Comparison of ENCODE assay signal across 17 mouse cellular contexts in the genomic region with DNA sequence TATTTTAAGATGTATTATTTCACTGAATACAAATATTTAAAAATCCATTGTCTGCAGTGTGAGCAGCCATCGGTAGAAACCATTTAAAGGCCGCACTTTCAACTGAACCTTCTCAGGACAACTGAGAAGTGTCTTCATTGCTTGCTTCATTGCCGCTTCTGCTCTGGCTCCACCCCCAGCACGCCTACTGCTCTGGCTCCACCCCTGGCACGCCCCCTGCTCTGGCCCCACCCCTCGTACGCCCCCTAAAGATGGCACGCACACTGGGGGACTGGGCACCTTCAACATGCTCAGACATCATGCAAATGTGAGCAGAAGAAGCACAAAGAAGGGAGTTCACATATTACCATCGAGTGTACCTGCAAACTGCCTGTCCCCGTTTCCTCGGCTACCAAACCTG. TPM values are rescaled to one million over a fixed set of nuclear protein-coding genes. Genes with fewer than 3 reads are reported as not detected.
A peak's percentile ranks its signal among the peaks of the same experiment; 100 is the strongest.
DNase-seq lines count a peak whose midpoint lies in the region; ATAC-seq and TF ChIP-seq lines count a peak whose summit lies in the region.
"Had no signal": no experiment of that assay in that cellular context is flagged by ENCODE, and none has a peak within 500 bp of the region (broad histone marks: within the 10 kb centered on the region; RNA-seq: fewer than 3 reads in every experiment).

No protein-coding gene starts in this region.

- H3K9me3 ChIP-seq in megakaryocyte, embryonic 14.5 days = 0 out of 2 replicates have a peak, but pooled peaks cover 3% of the 10 kb centered on the region
- no peaks in the 10 kb centered on the region for H3K9me3 ChIP-seq in liver, postnatal 0 days (ENCODE audit: low read length)

- no peak overlapping the region for H3K4me2 ChIP-seq in liver, postnatal 0 days (ENCODE audit: low read depth, low read length)

- 60% methylated on average over 11 of the region's 11 CpGs for WGBS in cerebellum, adult 2 months
- 45% methylated on average over 11 of the region's 11 CpGs for WGBS in liver, postnatal 0 days (ENCODE audit: insufficient replicate concordance)

- H3K27ac ChIP-seq in cerebellum, adult 2 months (ENCODE audit: insufficient read depth, low read length) = no peak overlapping the region
- H3K27ac ChIP-seq in liver, postnatal 0 days (ENCODE audit: low read depth) = no peak overlapping the region

- H3K4me1 ChIP-seq in cerebellum, adult 2 months (ENCODE audit: control insufficient read depth, insufficient read depth, low read length) = no peaks in the 10 kb centered on the region; the same call in none of the 2 replicates
- H3K4me1 ChIP-seq in megakaryocyte, embryonic 14.5 days = peaks cover 14% of the 10 kb centered on the region
- no peaks in the 10 kb centered on the region for H3K4me1 ChIP-seq in liver, postnatal 0 days (ENCODE audit: insufficient read depth)

- no peaks in the 10 kb centered on the region for H3K36me3 ChIP-seq in megakaryocyte, embryonic 14.5 days (replicated peaks; ENCODE audit: low read length)
- H3K36me3 ChIP-seq in liver, postnatal 0 days (replicated peaks; ENCODE audit: insufficient read depth, low read length) = peaks cover 9% of the 10 kb centered on the region

- DNase-seq in cerebellum, postnatal 10 days = peak; percentile 34 to 49
- DNase-seq in cerebellum, adult 2 months = no peak
- DNase-seq in ZHBTc4 (ENCODE audit: low read depth, low spot score) = peak; percentile 64
- peak; percentile 30 for DNase-seq in liver, postnatal 0 days
- DNase-seq in layer of hippocampus, postnatal 36 days = no peak
- DNase-seq in B cell, adult 2 months = no peak
- DNase-seq: heart, adult 11 months; kidney, postnatal 10 days; layer of hippocampus, adult 9-11 months; lung, postnatal 4 days; right cerebral cortex, postnatal 14 days had no signal

- no peak for TF ChIP-seq POLR2A in cerebellum, adult 2 months (IDR thresholded peaks at IDR 0.05; ENCODE audit: borderline replicate concordance, insufficient read depth, low read length)

- no peaks in the 10 kb centered on the region for H3K27me3 ChIP-seq in cerebellum, adult 2 months (ENCODE audit: control insufficient read depth, insufficient read depth, low read length)
- peaks cover 11% of the 10 kb centered on the region for H3K27me3 ChIP-seq in megakaryocyte, embryonic 14.5 days (replicated peaks)
- H3K27me3 ChIP-seq in liver, postnatal 0 days (ENCODE audit: insufficient read depth, low read length) = no peaks in the 10 kb centered on the region

- no peak for TF ChIP-seq CTCF in cerebellum, adult 2 months (IDR thresholded peaks at IDR 0.05; ENCODE audit: borderline replicate concordance, insufficient read depth, low read depth, low read length)
- no peak for TF ChIP-seq CTCF in liver, postnatal 0 days (IDR thresholded peaks at IDR 0.05; ENCODE audit: low read depth)

- H3K4me3 ChIP-seq in cerebellum, adult 2 months (replicated peaks; ENCODE audit: insufficient read depth, low read depth, low read length) = no peak overlapping the region
- peak overlapping the region; percentile 28 for H3K4me3 ChIP-seq in megakaryocyte, embryonic 14.5 days (replicated peaks)
- no peak overlapping the region for H3K4me3 ChIP-seq in liver, postnatal 0 days (ENCODE audit: low read depth, low read length)

- TF ChIP-seq EP300 in liver, postnatal 0 days (IDR thresholded peaks at IDR 0.05; ENCODE audit: low read depth) = no peak

- ATAC-seq in megakaryocyte, adult 5-6 weeks (ENCODE audit: poor library complexity, severe bottlenecking) = no peak
- ATAC-seq in liver, postnatal 0 days = no peak
- ATAC-seq: activated CD4-positive, CD25-positive, alpha-beta regulatory T cell, adult 4 months; intestine, embryonic 16.5 days had no signal

- no peak overlapping the region for H3K9ac ChIP-seq in liver, postnatal 0 days (replicated peaks)

RNA-seq across cellular contexts. Expression of a gene that starts 1.5 kb away (rescaled TPM):
- not detected in 2 replicates for polyA plus RNA-seq in cerebellum, adult 2 months (2012; rRNA removed)
- not detected in 2 replicates for polyA plus RNA-seq in megakaryocyte, embryonic 14.5 days (2012; ENCODE audit: insufficient read depth, low replicate concordance)
- 0.27 TPM in 1 of 2 replicates, not detected in the other for total RNA-seq in megakaryocyte, adult 5-6 weeks (2015)
- total RNA-seq in megakaryocyte, adult 5-6 weeks (2017) = not detected in 2 replicates
- 0.14 and 0.21 TPM in 2 replicates for polyA plus RNA-seq in liver, postnatal 0 days (2015; fragmentation: Nextera tagmentation; extraction: Ambion mirVana)
- not detected for total RNA-seq in layer of hippocampus, postnatal 36 days (2021)
- total RNA-seq: left cerebral cortex, postnatal 36 days had no signal
- polyA plus RNA-seq: activated CD4-positive, CD25-positive, alpha-beta regulatory T cell, adult 4 months; thymus, postnatal 0 days had no signal

RNA-seq across cellular contexts. Expression of a gene that starts 16.8 kb away (rescaled TPM):
- polyA plus RNA-seq in cerebellum, adult 2 months (2012; rRNA removed) = 1.7 and 1.8 TPM in 2 replicates
- polyA plus RNA-seq in megakaryocyte, embryonic 14.5 days (2012; ENCODE audit: insufficient read depth, low replicate concordance) = 2.8 TPM in 1 of 2 replicates, not detected in the other
- 5.8 and 7.1 TPM in 2 replicates for total RNA-seq in megakaryocyte, adult 5-6 weeks (2015)
- 7.4 and 7.6 TPM in 2 replicates for total RNA-seq in megakaryocyte, adult 5-6 weeks (2017)
- 8.3 and 9.9 TPM in 2 replicates for polyA plus RNA-seq in liver, postnatal 0 days (2015; fragmentation: Nextera tagmentation; extraction: Ambion mirVana)
- 1 to 10 TPM; 2.3 to 3.1 TPM for total RNA-seq in layer of hippocampus, postnatal 36 days (2021)

Comparison
In these comparisons a context has a peak if more than half of its experiments do, and no peak if none do; other contexts are left out.
1. DNase-seq: peak in cerebellum, postnatal 10 days (2 of 2), ZHBTc4 (single experiment) and liver, postnatal 0 days (single experiment); none in cerebellum, adult 2 months (0 of 2), layer of hippocampus, postnatal 36 days (0 of 2) and B cell, adult 2 months (0 of 2).